Mouse (Mus musculus): ENCODE results near the gene Pde4c. TPM values are rescaled to one million over a fixed set of nuclear protein-coding genes. Genes with fewer than 3 reads are reported as not detected.

Pde4c gene
- polyA plus RNA-seq, 2 experiments: 0.74 to 1.6 TPM

DNA sequence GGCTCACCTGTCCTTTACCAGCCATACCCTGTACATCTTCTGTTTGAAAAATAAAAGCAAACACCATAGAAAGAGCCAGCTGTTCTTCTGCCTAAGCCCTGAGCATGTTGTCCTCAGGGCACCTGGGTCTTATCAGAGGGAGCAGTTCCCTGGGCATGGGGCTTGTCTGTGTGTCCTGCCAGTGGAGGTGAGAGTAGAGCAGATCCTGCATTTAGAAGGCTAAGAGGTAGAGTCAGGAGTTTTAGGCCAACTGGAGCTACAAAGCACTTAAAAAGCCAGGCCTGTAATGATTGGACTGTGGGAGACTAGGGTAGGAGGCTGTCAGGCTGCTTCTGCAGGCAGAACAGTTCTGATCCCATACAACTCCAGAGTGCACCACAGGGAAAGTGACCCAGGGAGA lies 44.8 kb upstream of the Pde4c start:
- no peak overlapping the region for H3K9ac ChIP-seq (replicated peaks)
- no peak for ATAC-seq (ENCODE audit: insufficient read depth)
- H3K36me3 ChIP-seq (replicated peaks; ENCODE audit: control insufficient read depth, insufficient read depth, low read depth): peaks cover 9% of the 10 kb centered on the region
- no peak overlapping the region for H3K27ac ChIP-seq
- no peak overlapping the region for H3K4me2 ChIP-seq (ENCODE audit: low read depth)
- no peak for DNase-seq (ENCODE audit: low read depth in 3 of 3, low spot score in 3 of 3)
- TF ChIP-seq CTCF (IDR thresholded peaks at IDR 0.05; ENCODE audit: low read depth): no peak
- TF ChIP-seq EP300 (IDR thresholded peaks at IDR 0.05; ENCODE audit: low read depth): no peak
- H3K4me3 ChIP-seq (ENCODE audit: insufficient read depth in 1 of 2, low read depth in 2 of 2, low read length in 2 of 2): no peak overlapping the region
- no peaks in the 10 kb centered on the region for H3K9me3 ChIP-seq (ENCODE audit: control insufficient read depth, low read length)
- no peaks in the 10 kb centered on the region for H3K27me3 ChIP-seq (ENCODE audit: control insufficient read depth, insufficient read depth, low read length)
- H3K4me1 ChIP-seq (replicated peaks; ENCODE audit: control insufficient read depth in 2 of 2, insufficient read depth in 2 of 2, low read length in 1 of 2): peaks cover 42 to 45% of the 10 kb centered on the region in 2 experiments

DNA sequence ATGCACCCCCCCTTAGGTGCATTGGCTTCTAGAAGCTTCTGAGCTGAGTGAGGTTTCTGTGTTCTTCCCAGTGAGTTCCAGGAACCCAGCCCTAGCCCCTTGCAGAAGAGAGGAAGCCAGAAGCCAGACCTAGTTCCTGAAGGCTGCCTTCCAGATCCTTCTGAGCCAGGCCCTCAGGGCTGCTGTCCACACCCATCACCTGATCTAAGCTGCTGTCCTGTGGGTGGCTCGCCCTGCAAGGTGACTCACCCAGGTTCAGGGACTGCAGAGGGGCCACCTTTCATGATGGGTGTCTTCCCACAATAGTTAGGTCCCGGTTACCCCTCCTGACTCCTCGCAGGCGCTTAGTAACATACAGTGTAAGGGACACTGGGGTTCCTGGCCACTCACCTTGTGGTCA lies 44.1 kb upstream of the Pde4c start:
- H3K4me1 ChIP-seq (replicated peaks; ENCODE audit: control insufficient read depth in 2 of 2, insufficient read depth in 2 of 2, low read length in 1 of 2): peaks cover 35 to 38% of the 10 kb centered on the region in 2 experiments
- DNase-seq (ENCODE audit: low read depth in 3 of 3, low spot score in 3 of 3) (no peak), ATAC-seq (ENCODE audit: insufficient read depth) (no peak)
- H3K4me2 ChIP-seq (ENCODE audit: low read depth): no peak overlapping the region
- H3K4me3 ChIP-seq (ENCODE audit: insufficient read depth in 1 of 2, low read depth in 2 of 2, low read length in 2 of 2): no peak overlapping the region
- H3K36me3 ChIP-seq (replicated peaks; ENCODE audit: control insufficient read depth, insufficient read depth, low read depth): peaks cover 9% of the 10 kb centered on the region
- WGBS (ENCODE audit: insufficient replicate concordance): 81% methylated on average over 4 of the region's 4 CpGs
- H3K27ac ChIP-seq: no peak overlapping the region
- H3K27me3 ChIP-seq (ENCODE audit: control insufficient read depth, insufficient read depth, low read length): no peaks in the 10 kb centered on the region
- no peak overlapping the region for H3K9ac ChIP-seq (replicated peaks)
- no peak for TF ChIP-seq CTCF (IDR thresholded peaks at IDR 0.05; ENCODE audit: low read depth)
- no peak for TF ChIP-seq EP300 (IDR thresholded peaks at IDR 0.05; ENCODE audit: low read depth)
- no peaks in the 10 kb centered on the region for H3K9me3 ChIP-seq (ENCODE audit: control insufficient read depth, low read length)

GRCm38 (mm10) chr8:70680039-70680438 lies 43.5 kb upstream of the Pde4c start:
- Histone ChIP-seq H3K27ac (no peak overlapping the region), H3K27me3 (ENCODE audit: control insufficient read depth, insufficient read depth, low read length) (no peaks in the 10 kb centered on the region), H3K4me3 (ENCODE audit: insufficient read depth in 1 of 2, low read depth in 2 of 2, low read length in 2 of 2) (no peak overlapping the region), H3K9ac (replicated peaks) (no peak overlapping the region), H3K36me3 (replicated peaks; ENCODE audit: control insufficient read depth, insufficient read depth, low read depth) (peaks cover 9% of the 10 kb centered on the region), H3K9me3 (ENCODE audit: control insufficient read depth, low read length) (no peaks in the 10 kb centered on the region), H3K4me1 (replicated peaks; ENCODE audit: control insufficient read depth in 2 of 2, insufficient read depth in 2 of 2, low read length in 1 of 2) (peaks cover 28 to 31% of the 10 kb centered on the region in 2 experiments), H3K4me2 (ENCODE audit: low read depth) (no peak overlapping the region)
- no peak for TF ChIP-seq CTCF (IDR thresholded peaks at IDR 0.05; ENCODE audit: low read depth)
- no peak for TF ChIP-seq EP300 (IDR thresholded peaks at IDR 0.05; ENCODE audit: low read depth)
- ATAC-seq (ENCODE audit: insufficient read depth) (no peak), DNase-seq (ENCODE audit: low read depth in 3 of 3, low spot score in 3 of 3) (no peak)
- WGBS (ENCODE audit: insufficient replicate concordance): 91% methylated on average over 3 of the region's 3 CpGs

GRCm38 (mm10) chr8:70681410-70681809 lies 42.1 kb upstream of the Pde4c start:
- ATAC-seq (ENCODE audit: insufficient read depth) (no peak), DNase-seq (ENCODE audit: low read depth in 3 of 3, low spot score in 3 of 3) (no peak)
- TF ChIP-seq EP300 (IDR thresholded peaks at IDR 0.05; ENCODE audit: low read depth) (no peak), CTCF (IDR thresholded peaks at IDR 0.05; ENCODE audit: low read depth) (no peak)
- Histone ChIP-seq H3K27me3 (ENCODE audit: control insufficient read depth, insufficient read depth, low read length) (no peaks in the 10 kb centered on the region), H3K36me3 (replicated peaks; ENCODE audit: control insufficient read depth, insufficient read depth, low read depth) (peaks cover 9% of the 10 kb centered on the region), H3K4me2 (ENCODE audit: low read depth) (no peak overlapping the region), H3K9me3 (ENCODE audit: control insufficient read depth, low read length) (no peaks in the 10 kb centered on the region), H3K27ac (no peak overlapping the region), H3K4me1 (replicated peaks; ENCODE audit: control insufficient read depth in 2 of 2, insufficient read depth in 2 of 2, low read length in 1 of 2) (peaks cover 20 to 23% of the 10 kb centered on the region in 2 experiments), H3K9ac (replicated peaks) (no peak overlapping the region), H3K4me3 (ENCODE audit: insufficient read depth in 1 of 2, low read depth in 2 of 2, low read length in 2 of 2) (no peak overlapping the region)
- 42% methylated on average over 3 of the region's 3 CpGs for WGBS (ENCODE audit: insufficient replicate concordance)

- Histone ChIP-seq H3K4me2 (ENCODE audit: low read depth) (peak overlapping the region; percentile 30; the same call in 1 of the 2 replicates), H3K27me3 (ENCODE audit: control insufficient read depth, insufficient read depth, low read length) (no peaks in the 10 kb centered on the region), H3K4me1 (replicated peaks; ENCODE audit: control insufficient read depth in 2 of 2, insufficient read depth in 2 of 2, low read length in 1 of 2) (peaks cover 17 to 19% of the 10 kb centered on the region in 2 experiments), H3K27ac (no peak overlapping the region), H3K4me3 (ENCODE audit: insufficient read depth in 1 of 2, low read depth in 2 of 2, low read length in 2 of 2) (no peak overlapping the region), H3K36me3 (replicated peaks; ENCODE audit: control insufficient read depth, insufficient read depth, low read depth) (peaks cover 6% of the 10 kb centered on the region), H3K9ac (replicated peaks) (no peak overlapping the region), H3K9me3 (ENCODE audit: control insufficient read depth, low read length) (no peaks in the 10 kb centered on the region)
- DNase-seq (ENCODE audit: low read depth in 3 of 3, low spot score in 3 of 3) (no peak), ATAC-seq (ENCODE audit: insufficient read depth) (no peak)
- 14% methylated on average over 19 of the region's 19 CpGs for WGBS (ENCODE audit: insufficient replicate concordance)
- peak; percentile 26; the same call in 1 of the 2 replicates for TF ChIP-seq CTCF (IDR thresholded peaks at IDR 0.05; ENCODE audit: low read depth)
- TF ChIP-seq EP300 (IDR thresholded peaks at IDR 0.05; ENCODE audit: low read depth): no peak
Measured at GRCm38 (mm10) chr8:70682193-70682592, 41.3 kb upstream of the Pde4c start.

Measured in liver, embryonic 14.5 days (tissue).